Mouse (Mus musculus) C2C12 (cell line): ENCODE data around the gene Ndufa4l2. TPM values are rescaled to one million over a fixed set of nuclear protein-coding genes. Genes with fewer than 3 reads are reported as not detected.

ENCODE experiments used
- H3K27me3 ChIP-seq: one replicate; pipeline ENCODE4 v1.6.1; 2011; ENCODE audit not compliant: control insufficient read depth, insufficient read depth, insufficient read length
- H3K36me3 ChIP-seq: one replicate; pipeline ENCODE4 v1.6.1; 2011; ENCODE audit not compliant: control insufficient read depth, insufficient read depth
- H3K4me3 ChIP-seq: one replicate; pipeline ENCODE4 v1.5.1; 2011; ENCODE audit warnings: mild to moderate bottlenecking, control low read depth; ENCODE audit not compliant: poor library complexity, insufficient read depth, severe bottlenecking
- H3K79me2 ChIP-seq: one replicate; pipeline ENCODE4 v1.6.1; 2011; ENCODE audit not compliant: control insufficient read depth, insufficient read depth
- H3K79me3 ChIP-seq: one replicate; pipeline ENCODE4 v1.6.1; 2011; ENCODE audit warnings: low read depth, control low read depth
- H3ac ChIP-seq: one replicate; pipeline ENCODE3; 2011; ENCODE audit warnings: low read depth; ENCODE audit not compliant: control insufficient read depth, insufficient read length
- CEBPB ChIP-seq: IDR thresholded peaks from one replicate; pipeline ENCODE4 v1.6.1; 2011; ENCODE audit warnings: low read depth, mild to moderate bottlenecking, control low read depth, moderate library complexity
- CTCF ChIP-seq: IDR thresholded peaks from one replicate; pipeline ENCODE4 v1.5.1; 2011; ENCODE audit not compliant: control insufficient read depth, insufficient read depth, insufficient read length
- FOSL1 ChIP-seq: IDR thresholded peaks from one replicate; pipeline ENCODE4 v1.8.0; 2011; ENCODE audit warnings: mild to moderate bottlenecking, low read length; ENCODE audit not compliant: poor library complexity, insufficient read depth, severe bottlenecking
- MAX ChIP-seq: IDR thresholded peaks from one replicate; pipeline ENCODE4 v1.6.1; 2011; ENCODE audit warnings: mild to moderate bottlenecking, control low read depth
- MYOD1 ChIP-seq: IDR thresholded peaks from one replicate; pipeline ENCODE4 v1.6.1; 2011; ENCODE audit warnings: low read depth; ENCODE audit not compliant: control insufficient read depth, insufficient read length
- MYOG ChIP-seq: IDR thresholded peaks from one replicate; pipeline ENCODE4 v1.6.1; 2011; ENCODE audit not compliant: control insufficient read depth, insufficient read length; ENCODE audit errors: extremely low read depth
- USF1 ChIP-seq: IDR thresholded peaks from one replicate; pipeline ENCODE4 v1.6.1; 2011; ENCODE audit warnings: low read depth, mild to moderate bottlenecking, control low read depth, moderate library complexity
- polyA plus RNA-seq: library from polyadenylated mRNA; unstranded; fragments of >200 nt; fragmentation: generic; extraction: Trizol; gene quantifications from one replicate; pipeline ENCODE4 v1.2.1, GENCODE M21; 2012; ENCODE audit warnings: missing spikeins

Ndufa4l2 gene
- polyA plus RNA-seq, 1 experiment, result 0.42 TPM

DNA sequence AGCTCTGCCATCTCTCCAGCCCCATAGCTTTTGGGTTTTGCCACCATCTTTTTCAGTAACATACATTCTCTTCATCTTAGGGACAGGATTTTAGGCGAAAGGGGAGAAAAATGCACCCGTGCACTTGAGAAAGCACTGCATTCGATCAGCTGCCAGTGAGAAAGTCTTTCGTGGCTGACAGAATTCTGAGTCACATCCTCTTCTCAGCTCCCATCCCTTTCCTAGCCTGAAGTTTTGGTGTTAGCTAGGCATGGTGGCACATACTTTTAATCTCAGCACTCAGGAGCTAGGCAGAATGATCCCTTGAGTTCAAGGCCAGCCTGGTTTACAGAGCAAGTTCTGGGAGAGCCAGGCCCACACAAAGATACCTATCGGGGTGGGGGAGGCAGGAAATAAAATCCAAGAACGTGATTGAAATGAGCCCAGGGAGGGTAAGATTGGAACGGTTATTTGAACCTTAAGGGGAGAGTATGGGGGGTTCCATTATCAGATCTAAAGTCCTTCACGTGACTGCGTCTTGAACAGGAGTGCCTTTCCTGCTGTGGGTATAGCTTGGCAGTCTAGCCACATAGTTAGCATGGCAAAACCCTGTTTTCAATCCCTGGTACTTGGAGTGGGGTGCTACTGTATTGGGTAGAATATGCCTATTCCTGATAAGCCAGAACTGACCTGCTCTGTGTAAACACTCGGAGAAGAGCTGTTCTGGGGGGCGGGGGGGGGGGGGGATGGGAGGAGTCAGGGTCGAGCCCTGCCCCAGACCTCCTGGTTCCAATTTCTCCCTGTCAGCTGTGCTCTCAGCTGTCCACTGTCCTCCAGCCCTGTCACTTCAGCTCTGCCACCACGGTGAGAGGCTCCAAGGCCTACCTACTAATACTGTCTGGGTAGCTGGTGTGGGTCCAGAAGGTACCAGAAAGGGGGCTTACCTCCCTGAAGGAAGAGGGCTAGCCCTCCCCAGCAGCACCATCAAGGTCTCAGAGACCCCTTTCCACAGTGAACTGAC lies 13.6 kb upstream of the Ndufa4l2 start, which contains the start of gene Stac3:
Gene Stac3 (plus strand): TSS at position 793 of the 1,000 bp plus-strand sequence.
- no peaks in the 10 kb centered on the region for H3K79me2 ChIP-seq
- H3ac ChIP-seq, result no peak within 1 kb of the TSS
- no peaks in the 10 kb centered on the region for H3K79me3 ChIP-seq
- H3K27me3 ChIP-seq, result no peaks in the 10 kb centered on the region
- H3K4me3 ChIP-seq, result no peak within 1 kb of the TSS
- TF ChIP-seq USF1 (peak; percentile 82), CEBPB (no peak), MYOD1 (peak; percentile 88), MAX (peak; percentile 35), FOSL1 (no peak), MYOG (no peak), CTCF (no peak)
- peaks cover 24% of the 10 kb centered on the region for H3K36me3 ChIP-seq

DNA sequence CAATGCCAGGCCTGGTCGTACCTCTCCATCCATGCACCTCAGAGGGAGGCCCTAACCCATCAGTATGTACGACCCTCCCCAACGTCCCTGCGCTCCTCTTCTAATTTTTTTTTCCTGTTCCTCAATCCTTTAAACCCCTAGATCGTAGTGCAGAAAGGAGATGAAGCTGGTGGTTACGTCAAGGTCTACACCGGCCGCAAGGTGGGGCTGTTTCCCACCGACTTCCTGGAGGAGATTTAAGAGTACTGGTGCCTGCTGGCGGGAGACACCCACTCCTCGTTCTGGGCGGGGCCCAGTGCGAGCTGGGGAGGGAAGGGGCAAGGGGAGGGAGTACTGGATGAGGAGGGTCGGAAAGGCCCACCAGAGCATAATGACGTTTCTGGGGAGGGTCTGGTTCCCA lies 6.5 kb upstream of the Ndufa4l2 start:
- no peak overlapping the region for H3ac ChIP-seq
- H3K79me2 ChIP-seq, result no peaks in the 10 kb centered on the region
- no peaks in the 10 kb centered on the region for H3K36me3 ChIP-seq
- H3K79me3 ChIP-seq, result no peaks in the 10 kb centered on the region
- TF ChIP-seq CTCF (peak; percentile 52), MYOD1 (no peak), FOSL1 (no peak), MYOG (no peak)
- H3K4me3 ChIP-seq, result no peak overlapping the region
- H3K27me3 ChIP-seq, result no peaks in the 10 kb centered on the region

DNA sequence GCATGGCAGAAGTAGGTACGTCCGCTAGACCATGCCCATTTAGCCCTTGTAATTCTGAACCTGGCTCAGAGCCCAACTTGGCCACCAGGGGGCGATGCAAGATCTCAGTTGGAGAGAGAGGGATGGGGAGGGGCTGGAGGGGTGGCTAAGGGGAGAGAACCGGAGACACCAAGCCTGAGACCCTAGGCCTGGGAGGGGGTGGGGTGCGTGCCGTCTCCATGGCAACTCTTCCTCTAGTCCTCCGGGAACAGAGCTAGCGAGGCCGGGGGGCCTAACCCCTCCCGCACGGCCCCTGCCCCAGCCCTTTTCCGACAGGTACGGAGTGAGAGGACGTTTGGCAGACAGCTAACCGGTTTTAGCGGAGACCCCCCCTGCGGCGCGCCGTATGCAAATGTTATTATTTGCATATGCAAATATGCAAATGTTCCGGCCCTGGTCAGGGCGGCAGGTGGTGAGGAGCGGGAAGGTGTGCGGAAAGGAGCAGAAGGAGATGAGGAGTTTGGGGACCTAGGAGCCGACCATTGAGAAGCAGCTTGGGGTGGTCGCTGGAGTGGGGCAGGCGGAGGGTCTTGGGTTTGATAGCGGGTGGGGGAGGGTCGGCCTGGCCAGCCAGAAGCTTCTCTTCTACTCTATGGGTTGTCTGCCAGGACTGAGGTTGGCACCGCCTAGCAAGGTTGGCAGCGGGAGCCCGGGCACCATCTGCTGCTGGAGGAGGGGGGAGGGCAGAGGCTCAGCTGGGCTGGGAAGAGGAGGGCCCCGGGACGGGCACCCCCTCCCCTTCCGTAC lies 5.5 kb upstream of the Ndufa4l2 start:
- H3ac ChIP-seq, result no peak overlapping the region
- TF ChIP-seq CEBPB (no peak), CTCF (peak; percentile 70)

DNA sequence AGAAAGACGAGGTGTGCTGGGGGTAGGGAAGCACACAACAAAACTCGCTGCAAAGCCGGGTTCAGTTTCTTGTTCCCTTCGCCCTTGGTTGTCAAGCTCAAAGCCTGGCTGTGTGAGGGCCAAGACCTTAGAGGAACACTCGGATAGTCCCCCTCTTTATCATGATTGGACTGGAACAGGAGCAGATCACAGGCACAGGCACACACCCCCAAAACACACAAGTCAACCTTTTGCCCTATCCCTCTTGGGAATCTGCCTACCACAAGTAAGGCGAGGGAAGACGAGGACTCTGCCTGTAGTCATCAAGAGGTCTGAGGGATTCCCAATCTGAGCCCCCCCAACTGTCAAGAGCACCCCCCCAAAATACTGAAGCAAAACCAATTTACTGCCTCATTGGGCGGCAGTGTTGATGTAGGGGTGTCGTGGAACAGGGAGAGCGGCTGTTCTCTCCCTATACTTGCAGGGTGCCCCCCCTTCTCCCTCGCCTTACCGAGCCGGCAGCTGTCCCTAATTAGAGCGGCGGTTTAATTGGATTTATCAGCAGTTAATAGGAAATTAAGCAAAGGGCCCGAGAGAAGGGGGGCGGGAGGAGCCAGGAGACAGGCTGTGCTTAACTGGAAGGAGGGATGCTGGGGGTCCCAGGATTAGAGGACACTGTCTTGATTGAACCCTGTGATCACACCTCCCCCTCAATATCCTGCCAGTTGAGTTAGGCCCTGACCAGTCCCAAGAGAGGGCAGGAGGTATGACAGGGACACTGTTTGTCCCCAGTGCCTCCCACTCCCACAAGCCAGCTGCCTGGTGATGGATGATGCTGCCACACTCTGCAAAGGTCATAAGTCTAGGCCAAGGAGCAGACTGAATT lies 4.7 kb upstream of the Ndufa4l2 start:
- no peak for TF ChIP-seq CEBPB
- no peak for TF ChIP-seq MAX
- no peak for TF ChIP-seq CTCF
- no peak for TF ChIP-seq MYOG
- no peak for TF ChIP-seq MYOD1
- no peak for TF ChIP-seq FOSL1
- H3K4me3 ChIP-seq, result no peak overlapping the region
- no peaks in the 10 kb centered on the region for H3K79me3 ChIP-seq
- no peaks in the 10 kb centered on the region for H3K79me2 ChIP-seq
- no peak overlapping the region for H3ac ChIP-seq
- H3K27me3 ChIP-seq, result no peaks in the 10 kb centered on the region
- no peaks in the 10 kb centered on the region for H3K36me3 ChIP-seq

More for the DNA sequence above, 5.5 kb upstream of the Ndufa4l2 start:
- no peaks in the 10 kb centered on the region for H3K79me3 ChIP-seq
- H3K79me2 ChIP-seq, result no peaks in the 10 kb centered on the region
- H3K27me3 ChIP-seq, result no peaks in the 10 kb centered on the region
- H3K4me3 ChIP-seq, result no peak overlapping the region
- H3K36me3 ChIP-seq, result no peaks in the 10 kb centered on the region

DNA sequence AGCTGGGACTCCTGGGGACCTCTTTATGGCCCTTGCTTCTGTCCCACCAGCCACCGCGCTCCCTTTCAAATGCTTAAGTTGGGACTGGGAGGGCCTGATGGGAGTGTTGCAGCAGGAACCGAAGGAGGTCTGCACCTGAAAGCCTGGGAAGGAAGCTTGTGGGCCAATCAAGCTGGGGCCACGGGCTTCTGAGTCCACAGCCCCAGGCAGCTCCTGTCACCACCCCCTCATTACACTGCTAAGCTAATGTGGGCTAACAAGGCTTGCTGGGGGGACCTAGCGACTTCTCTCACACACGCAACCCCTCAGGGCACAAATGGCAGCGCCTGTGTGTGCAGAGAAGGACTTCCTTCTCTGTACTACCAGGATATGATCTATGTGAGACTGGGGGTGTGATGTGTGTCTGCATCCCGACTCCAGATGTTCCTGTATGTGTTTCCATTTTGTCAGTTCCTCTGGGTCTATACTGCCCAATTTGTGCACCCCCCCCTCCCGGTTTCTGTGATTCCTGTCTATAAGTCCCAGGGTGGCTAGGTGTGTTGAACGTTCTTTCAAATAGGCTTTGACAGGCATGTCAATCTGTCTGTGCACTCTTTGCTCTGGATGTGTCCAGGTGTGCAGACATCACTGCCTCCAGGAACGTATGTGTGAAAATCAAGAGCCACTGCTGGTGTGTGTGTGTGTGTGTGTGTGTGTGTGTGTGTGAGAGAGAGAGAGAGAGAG lies 3.7 kb upstream of the Ndufa4l2 start:
- Histone ChIP-seq H3K4me3 (peak overlapping the region; percentile 31), H3ac (no peak overlapping the region), H3K36me3 (no peaks in the 10 kb centered on the region), H3K79me2 (no peaks in the 10 kb centered on the region), H3K79me3 (no peaks in the 10 kb centered on the region), H3K27me3 (no peaks in the 10 kb centered on the region)
- TF ChIP-seq MAX (no peak), MYOD1 (no peak), FOSL1 (no peak), MYOG (no peak), CTCF (no peak), USF1 (no peak), CEBPB (no peak)
